Mouse (Mus musculus) CD4-positive helper T cell, adult 2 months (primary cell): ENCODE measurements around the gene Chd5.
A peak's percentile ranks its signal among the peaks of the same experiment; 100 is the strongest.

Experiments
- DNase-seq: peaks from one replicate; pipeline ENCODE4 v3.0.0-alpha.2; 2012; ENCODE audit warnings: low read depth, missing footprints, low spot score

Gene Chd5

GRCm38 (mm10) chr4:152353886-152354637, 15.6 kb downstream of the Chd5 start:
- no peak for DNase-seq

- DNase-seq: no peak
Measured at GRCm38 (mm10) chr4:152355672-152356071, 17.2 kb downstream of the Chd5 start.

DNA sequence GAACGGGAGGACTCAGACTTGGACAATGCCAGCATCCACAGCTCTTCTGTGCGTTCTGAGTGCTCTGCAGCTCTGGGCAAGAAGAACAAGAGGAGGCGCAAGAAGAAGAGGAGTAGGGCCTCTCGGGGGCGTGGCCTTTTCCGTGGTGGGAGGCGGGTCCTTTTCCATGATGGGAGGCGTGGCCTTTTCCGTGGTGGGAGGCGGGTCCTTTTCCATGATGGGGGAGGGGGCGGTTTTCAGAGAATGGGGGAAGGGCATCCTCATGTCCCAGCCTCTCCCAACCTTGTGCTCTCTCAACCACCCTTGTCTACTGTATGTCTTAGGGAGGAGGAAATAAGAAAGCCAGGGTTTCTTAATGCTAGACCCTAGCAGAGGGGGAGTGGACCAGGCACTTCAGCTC, 21.2 kb downstream of the Chd5 start:
- DNase-seq: no peak

DNA sequence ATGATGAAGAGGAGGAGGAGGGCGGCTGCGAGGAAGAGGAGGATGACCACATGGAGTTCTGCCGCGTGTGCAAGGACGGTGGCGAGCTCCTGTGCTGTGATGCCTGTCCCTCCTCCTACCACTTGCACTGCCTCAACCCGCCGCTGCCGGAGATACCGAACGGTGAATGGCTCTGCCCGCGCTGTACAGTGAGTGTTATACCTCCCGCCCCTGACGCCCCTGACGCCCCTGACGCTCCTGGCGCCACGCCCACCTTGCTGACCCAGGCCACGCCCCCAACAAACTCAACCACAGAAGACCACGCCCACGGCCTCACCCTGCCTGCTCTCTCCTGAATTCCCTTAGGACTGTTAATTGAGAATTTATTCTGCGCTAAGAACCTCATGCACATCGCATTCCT, 22.4 kb downstream of the Chd5 start:
- peak; percentile 27 for DNase-seq

GRCm38 (mm10) chr4:152362180-152362579, 23.7 kb downstream of the Chd5 start:
- DNase-seq: peak; percentile 21

- no peak for DNase-seq
Measured at GRCm38 (mm10) chr4:152365228-152365627, 26.8 kb downstream of the Chd5 start.

DNA sequence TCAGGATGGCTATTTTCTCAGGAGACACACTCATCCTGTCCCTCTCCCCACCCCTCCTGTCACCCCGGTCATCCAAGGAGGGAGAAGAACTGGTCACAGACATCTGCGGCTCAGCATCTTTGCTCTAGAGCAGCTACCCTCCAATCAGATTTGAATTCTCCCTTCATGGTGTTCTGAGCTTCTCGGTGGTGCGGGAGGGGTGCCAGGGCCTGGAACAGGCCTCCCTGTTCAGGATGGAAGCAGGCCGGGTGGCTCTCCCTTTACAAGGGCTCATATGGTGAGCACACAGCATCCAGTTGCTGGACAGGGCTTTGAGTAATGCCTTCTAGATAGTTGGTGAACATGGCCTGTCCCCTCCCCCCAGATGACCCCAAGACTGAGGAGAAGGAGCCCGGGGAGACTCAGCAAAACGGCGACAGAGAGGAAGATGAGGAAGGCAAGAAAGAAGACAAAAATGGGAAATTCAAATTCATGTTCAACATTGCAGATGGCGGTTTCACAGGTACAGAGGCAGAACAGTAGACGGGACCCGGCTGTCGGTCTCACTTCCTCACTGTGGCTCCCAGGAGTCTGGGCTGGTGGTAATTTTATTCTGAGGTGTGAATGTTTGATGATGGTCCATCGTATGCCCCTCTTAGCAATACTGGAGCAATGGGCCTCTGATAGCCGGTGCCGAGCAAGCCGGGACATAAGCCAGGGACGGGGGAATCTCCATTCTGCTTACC, 44.2 kb downstream of the Chd5 start:
- DNase-seq: no peak

DNA sequence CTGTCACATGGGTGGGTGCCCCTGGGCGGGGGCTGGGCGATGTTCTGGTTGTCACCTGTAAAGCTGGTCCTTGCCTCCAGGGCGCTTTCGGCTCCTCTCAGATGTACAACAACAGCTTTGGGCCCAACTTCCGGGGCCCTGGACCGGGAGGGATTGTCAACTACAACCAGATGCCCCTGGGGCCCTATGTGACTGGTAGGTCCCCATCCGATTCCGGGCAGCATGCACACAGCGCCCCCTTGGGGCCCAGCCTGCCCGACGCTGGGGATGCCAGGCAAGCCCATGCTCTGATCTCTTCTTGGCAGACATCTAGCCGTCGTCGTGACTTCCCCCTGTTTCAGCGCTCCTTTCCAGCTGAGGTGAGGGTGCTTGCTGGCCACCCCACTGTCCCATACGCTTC, 47.2 kb downstream of the Chd5 start:
- DNase-seq: peak; percentile 25

GRCm38 (mm10) chr4:152392192-152392591, 53.7 kb downstream of the Chd5 start:
- DNase-seq: no peak

DNA sequence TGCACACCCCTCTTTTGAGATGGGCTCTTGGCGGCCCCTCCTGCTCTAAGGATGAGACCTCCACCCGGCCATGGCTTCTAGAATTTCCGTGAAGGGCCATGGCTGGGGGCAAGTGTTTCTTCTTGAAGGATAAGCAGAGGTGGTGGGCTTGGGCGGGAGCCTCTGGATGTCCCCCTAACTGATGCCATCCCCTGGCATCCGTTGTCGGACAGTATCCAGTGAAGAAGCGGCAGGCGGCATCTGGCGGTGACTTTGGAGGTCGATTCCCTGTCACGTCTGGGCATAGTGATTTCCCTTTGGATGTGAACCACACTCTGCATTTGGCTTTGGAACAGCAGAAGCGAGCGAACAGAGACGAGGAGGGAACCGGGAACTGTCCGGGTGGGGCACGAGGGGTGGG, 54.2 kb downstream of the Chd5 start:
- no peak for DNase-seq

- DNase-seq: no peak
Measured at GRCm38 (mm10) chr4:152398926-152399325, 60.5 kb downstream of the Chd5 start.

- DNase-seq: no peak
Measured at GRCm38 (mm10) chr4:152405143-152405542, 66.7 kb downstream of the Chd5 start.

GRCm38 (mm10) chr4:152405671-152406201, 67.3 kb downstream of the Chd5 start:
- DNase-seq: no peak

DNA sequence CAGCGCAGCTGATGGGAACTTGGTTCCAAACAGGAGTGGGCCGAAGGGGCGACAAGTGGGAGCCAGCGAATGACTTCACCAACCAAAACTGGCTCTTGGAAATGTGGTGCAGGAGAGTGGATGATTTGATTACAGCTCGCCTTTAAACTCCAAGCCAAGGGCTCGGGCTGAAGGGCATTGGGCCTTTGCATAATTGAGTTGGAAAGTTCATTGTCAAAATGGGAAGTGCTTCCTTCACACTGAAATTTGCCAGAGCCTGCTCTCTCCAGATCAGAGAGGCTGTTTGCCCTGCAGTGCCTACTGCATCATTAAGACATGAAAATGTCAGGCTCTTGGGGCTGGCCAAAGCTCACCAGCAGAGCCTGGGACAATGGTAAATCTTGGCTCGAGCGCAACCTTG, 68.1 kb downstream of the Chd5 start:
- no peak for DNase-seq

DNA sequence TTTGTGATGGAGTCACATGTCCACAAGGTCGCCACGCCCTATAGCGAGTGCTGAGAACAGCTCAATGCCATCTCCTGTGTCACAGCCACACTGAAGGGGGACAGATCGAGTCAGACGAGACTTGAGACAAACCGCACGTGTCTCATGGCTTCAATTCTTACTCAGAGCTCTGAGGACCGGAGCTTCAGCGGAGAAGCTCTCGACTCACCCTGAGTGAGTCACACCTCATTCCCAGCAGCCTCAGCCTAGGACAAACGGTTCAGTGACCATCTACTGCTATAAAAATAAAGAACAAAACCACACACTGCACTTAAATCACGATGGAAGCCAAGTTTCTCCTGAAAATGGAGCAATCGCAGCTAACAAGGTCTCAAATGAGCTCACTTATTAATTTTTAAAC, 72.5 kb downstream of the Chd5 start:
- no peak for DNase-seq

GRCm38 (mm10) chr4:152412524-152413080, 74.2 kb downstream of the Chd5 start:
- no peak for DNase-seq

GRCm38 (mm10) chr4:152418229-152419060, 80.0 kb downstream of the Chd5 start:
- no peak for DNase-seq

DNA sequence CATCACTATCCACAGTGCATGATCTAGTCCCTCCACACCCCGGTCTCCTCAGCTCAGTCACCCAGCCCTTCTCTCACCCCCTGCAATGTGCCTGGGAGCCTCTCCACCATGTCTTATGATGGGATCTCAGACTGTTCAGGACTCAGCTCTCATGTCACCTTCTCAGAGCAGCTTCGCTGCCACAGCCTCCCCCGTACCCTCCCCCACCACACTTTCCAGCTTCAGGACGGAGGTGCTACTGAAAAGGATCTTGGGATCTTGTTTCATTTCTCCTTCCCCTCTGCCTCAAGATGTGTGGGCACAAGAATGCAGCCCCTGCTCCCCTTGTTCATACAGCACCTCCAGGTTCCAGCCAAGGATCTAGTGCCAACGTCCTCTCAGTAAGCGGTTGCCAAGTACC, 85.1 kb downstream of the Chd5 start:
- DNase-seq: no peak

- no peak for DNase-seq
Measured at GRCm38 (mm10) chr4:152424341-152424740, 85.9 kb downstream of the Chd5 start.

GRCm38 (mm10) chr4:152424922-152425321, 86.5 kb downstream of the Chd5 start:
- DNase-seq: peak; percentile 59

GRCm38 (mm10) chr4:152428259-152428658, 89.8 kb downstream of the Chd5 start:
- no peak for DNase-seq

DNA sequence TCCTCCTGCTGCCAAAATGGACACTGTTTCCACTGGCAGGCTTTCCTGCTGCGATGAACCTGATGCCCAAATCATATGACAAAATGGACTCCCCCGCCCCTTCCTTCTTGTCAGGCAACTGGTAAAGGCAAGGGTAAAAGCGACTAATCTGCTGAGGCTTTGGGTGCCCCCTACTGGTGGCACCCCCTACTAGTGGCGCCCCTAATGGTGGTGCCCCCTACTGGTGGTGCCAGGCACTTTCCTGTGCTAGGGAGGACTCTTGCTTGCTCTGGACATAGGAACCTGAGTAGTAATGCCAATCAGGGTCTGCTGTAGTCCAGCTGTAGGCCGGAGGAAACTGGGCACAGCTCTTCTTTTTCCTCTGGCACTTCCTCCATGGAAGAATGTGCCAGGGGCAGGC, 93.9 kb downstream of the Chd5 start:
- DNase-seq: peak; percentile 61
